Mouse (Mus musculus) embryonic fibroblast, embryonic 13.5 days (primary cell): Measurements from ENCODE around the gene Xrn2.

Experiments
- CTCF ChIP-seq: IDR thresholded peaks from 2 replicates; pipeline ENCODE4 v1.5.1; 2011; ENCODE audit warnings: mild to moderate bottlenecking, control low read depth, low read length, moderate library complexity, borderline replicate concordance; ENCODE audit not compliant: insufficient read depth
- POLR2A ChIP-seq: IDR thresholded peaks from 2 replicates; pipeline ENCODE4 v1.6.1; 2011; ENCODE audit warnings: low read depth, mild to moderate bottlenecking, control low read depth, low read length, moderate library complexity

DNA sequence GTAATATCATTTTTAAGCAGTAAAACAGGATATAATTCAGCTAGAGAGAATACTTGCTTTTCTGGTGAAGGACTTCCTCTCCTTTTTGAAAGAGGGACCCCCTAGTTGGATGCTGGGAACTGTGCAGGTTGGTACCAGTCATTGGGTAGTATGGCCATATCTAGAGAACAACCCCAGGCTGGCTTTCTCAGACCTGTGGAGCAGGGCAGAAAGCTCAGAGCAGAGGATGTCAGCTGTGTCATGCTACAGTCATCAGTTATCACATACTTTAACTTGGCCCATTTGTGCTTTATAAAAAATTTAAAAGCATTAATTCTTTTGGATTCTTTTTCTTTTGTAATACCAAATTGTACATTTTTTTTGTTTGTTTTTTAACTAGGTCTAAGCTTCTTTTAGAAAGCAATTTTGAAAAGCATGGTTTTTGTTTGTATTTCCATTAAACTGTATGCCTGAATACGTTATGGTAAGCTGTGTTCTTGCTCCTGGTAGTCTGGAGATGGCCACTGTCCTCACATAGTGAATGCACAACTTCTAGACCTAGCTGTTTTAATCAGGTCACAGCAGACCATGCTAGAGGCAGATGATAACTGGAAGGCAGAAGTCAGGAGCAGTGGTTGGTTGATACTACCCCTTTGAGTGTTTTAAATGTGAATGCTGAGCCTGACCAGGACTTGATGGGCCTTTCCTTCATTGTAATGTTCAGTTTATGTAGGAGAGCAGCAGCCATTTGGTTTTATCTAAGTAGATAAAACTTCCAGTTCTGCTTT lies 54.9 kb downstream of the Xrn2 start:
- TF ChIP-seq POLR2A (no peak), CTCF (no peak)
